Mouse (Mus musculus) Muller cell, postnatal 12 days (primary cell): ENCODE data around the gene Nfya.

Source experiments
- DNase-seq: peaks from one replicate; pipeline ENCODE4 v3.0.0-alpha.2; 2015; ENCODE audit errors: inconsistent ontology term

Gene Nfya

DNA sequence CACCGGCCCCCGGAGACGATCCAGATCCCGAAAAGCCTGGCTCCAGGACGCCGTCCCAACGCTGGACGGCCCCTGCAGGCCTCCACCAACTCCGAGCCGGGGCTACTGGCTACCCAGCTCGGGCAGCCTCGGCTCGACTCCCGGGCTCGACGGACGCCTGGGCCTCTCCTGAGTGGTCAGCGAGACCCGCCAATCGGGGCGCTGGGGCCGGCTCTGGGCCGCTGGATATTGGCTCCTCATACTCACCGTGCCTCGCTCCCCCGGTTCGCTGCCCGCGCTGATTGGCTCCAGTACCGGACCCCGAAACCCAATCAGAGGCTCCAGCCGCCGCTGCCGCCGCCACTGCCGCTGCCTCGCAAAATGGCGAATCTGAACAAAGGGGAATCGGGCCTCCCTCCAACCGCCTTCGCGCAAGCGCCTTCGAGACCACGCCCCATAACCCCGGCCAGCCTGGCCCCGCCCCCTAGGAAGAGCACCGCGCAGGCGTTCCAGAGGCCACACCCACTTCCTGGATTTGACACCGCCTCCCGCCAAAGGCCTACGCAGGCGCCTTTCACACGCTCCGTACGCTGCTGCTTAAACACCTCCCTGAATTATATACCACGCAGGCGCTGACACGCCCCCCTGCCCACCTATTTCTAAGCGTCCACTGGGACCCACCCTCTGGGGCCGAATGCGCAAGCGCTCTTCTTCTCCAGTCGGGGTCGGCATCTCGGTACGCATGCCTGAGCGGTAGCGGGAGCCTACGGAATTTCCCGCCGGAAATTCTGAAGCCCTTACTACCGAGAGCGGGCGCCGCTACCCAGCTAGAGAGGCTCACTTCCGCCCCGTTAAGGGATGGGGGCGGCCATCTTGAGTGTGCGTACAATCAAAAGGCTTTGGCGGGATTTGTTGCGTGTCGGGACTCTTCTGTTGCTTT lies at the start of gene Nfya, which contains the start of gene Oard1:
Gene Nfya, minus strand, starts transcription at position 527 of the 919 bp plus-strand sequence.
Gene Oard1, plus strand, starts transcription at position 635 of the 919 bp plus-strand sequence.
- DNase-seq = peak; percentile 100

DNA sequence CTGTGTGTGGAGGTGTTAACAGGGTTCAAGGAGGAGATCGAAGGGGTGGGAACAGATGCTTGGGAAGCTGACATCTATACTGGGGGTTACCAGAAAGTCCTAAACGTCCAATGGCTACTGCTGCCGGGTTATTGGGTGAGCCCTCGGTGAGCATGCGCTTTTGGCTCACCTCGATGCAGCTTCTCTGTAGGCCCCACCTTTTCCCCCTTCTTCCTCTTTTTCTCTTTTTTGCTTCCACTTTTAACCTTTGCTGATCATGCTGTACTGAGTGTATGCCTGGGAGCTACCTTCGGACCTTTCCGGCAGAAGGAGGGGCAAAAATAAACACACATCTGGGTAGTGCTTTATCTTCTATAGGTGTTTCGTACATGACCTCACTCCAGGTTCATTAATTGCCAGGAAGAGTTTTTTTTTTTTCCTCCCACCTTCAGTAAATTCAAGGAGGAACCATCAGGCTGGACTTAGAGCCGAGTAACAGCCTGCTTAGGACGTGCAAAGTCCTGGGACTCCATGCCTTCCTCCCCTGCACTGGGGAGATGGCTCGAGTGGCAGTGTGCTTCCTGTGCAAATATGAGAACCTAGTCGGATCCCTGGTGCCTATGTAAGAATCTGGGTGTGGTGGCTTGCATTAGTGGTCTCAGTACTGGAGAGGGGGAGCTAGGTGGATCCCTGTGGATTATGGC lies 48.4 kb upstream of the Nfya start:
- no peak for DNase-seq

DNA sequence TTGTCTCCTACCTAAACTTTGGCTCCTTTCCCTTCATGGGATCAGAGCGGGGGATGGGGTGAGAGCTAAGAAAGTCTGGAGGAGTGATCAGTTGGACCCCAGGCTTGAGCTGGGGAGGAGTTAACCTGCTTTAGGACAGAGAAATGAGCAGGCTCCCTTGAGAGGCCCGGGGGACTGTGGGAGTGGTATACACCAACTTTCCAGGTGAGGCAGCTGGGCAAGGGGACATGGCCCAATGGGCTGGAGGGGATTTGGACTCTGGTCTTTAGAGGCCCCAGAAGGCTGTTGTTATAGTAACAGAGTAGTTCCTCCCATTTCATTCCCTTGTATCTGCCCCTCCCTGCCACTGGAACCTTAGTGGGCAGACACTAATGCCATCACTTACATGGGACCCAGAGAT lies 46.2 kb upstream of the Nfya start:
- no peak for DNase-seq

DNA sequence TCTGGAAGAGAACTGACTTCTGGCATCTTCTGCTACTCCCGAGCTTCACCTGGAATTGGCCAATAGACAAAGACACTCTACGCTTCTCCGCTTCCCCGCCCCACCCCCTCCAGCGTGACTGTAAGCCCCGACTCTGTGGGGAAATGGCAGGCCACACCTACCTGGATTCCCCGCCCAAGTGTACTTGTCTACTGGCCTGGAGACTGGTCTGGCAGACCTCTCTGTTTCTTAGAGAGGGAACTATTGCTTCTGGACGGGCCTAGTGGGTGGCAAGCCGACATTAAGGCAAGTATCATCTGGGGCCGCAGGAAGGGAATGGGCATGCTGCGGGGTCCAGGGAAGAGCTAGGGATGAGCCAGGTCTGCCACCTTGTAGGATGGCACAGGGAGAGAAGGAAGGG lies 45.0 kb upstream of the Nfya start, which contains the start of gene Unc5cl:
Gene Unc5cl, plus strand, starts transcription at position 214 of the 400 bp plus-strand sequence.
- DNase-seq = no peak

DNA sequence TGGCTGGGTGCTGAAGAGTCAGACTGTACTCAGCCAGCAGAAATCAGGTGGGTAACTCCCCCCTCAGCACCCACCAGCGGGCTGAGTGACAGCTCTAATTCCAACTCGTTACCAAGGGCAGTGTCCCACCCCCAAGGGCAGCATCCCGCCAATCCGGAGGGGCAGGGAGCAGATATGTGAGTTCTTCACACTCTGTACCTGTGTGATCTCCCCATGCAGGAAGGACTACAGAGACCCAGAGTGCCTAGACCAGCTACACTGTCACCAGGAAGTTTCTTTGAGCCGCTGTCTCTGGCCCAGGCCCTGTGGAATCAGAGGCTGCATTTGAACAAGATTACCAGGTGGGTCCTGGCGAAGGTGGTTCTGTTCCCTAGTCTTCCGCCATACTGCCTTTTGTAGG lies 44.5 kb upstream of the Nfya start:
- DNase-seq = no peak

DNA sequence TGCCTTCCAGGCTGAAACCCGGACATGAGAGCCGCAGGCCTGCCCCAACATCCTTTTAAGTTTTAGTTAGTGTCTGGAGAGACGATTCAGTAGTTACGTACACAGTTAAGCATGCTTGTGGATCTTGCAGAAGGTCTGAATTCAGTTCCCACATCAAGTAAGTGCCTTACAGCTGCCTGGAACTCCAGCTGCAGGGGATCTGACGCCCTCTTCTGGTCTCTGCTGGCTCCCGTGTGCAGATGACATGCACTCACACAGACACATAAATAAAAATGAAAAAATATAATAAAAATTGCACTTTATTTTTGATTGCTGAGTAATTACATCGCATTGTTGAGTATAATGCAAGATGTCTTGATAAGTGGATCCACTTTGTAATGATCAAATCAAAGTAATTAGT lies 43.8 kb upstream of the Nfya start:
- DNase-seq = no peak

DNA sequence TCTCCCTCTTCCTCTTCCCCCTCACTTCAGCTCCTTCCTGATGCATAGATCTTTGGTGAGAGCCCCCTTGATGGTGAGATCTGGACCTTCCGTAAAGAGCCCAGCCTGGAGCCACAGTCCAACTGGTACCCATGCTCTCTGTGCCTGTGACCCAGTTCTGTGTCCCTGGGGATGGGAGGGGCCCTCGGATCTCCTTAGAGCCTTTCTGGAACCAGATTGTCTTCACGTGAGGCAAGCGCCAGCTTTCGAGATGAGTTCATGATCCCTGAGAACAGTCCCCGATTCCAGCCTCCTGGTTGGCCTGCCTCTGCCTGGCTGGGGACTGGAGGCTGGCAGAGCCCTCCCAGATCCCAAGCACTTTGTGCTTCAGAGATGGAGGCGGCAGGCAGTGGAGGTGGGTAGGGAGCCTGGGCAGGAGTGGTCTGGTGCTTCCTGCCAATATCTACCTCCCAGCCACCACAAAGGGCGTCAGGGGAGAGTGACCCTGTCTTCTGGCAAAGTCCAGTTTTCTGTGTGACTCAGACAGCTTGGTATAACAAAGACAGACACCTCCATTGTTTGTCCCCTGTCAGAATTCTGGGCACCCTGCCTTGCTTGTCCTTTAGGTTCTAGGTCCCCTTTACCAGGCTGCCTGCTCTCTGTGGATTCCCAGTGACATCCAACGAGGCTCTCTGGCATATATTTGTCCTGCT lies 42.2 kb upstream of the Nfya start:
- peak; percentile 82 for DNase-seq

DNA sequence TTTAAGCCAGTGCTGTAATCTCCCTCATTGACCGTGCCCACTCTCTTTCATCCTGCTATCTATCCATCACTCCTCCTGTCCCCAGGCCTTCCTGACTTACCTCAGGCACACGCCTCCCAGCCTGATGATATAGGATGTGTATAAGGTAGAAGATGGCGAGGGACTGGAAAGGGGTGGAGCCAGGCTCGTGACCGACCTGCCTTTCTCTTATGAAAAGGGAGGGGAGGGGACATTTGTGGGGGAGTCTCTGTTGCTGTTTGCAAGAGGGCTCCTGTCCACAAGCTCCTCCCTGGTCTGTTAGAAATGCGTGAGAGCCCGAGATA lies 41.6 kb upstream of the Nfya start, which contains the start of gene Tspo2:
Gene Tspo2, minus strand, starts transcription at position 170 of the 323 bp plus-strand sequence.
- DNase-seq = no peak

DNA sequence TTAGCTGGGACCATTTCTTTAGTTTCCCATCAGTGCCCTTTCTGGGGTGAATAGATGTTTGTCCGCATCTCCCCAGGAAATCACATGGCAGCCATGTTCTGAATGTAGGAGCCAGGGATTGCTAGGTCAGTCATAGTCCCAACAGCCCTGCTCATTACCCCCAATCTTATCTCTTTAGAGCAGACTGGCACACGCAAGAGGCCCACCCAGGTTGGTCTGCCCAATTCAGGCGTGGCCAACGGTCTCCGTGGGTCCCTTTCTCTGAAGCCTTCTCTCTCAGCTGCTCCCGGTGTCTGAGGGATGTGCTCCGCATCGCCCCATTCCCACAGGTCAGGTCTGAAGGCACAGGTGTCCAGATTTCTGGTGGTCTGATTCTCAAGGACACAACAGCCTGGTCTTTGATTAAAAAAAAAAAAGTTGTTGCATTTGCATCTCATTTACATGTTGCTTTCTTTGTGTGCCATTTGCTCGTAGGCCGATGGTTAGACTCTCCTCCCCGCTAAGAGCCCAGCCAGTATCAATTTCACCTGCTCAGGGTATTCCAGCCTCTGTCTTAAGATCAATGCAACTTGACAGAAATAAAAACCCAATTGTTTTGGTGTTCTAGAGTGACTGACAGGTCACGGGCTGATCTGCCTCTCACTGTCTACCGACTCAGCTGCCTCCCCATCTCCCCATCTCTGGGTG lies 41.1 kb upstream of the Nfya start:
- no peak for DNase-seq

DNA sequence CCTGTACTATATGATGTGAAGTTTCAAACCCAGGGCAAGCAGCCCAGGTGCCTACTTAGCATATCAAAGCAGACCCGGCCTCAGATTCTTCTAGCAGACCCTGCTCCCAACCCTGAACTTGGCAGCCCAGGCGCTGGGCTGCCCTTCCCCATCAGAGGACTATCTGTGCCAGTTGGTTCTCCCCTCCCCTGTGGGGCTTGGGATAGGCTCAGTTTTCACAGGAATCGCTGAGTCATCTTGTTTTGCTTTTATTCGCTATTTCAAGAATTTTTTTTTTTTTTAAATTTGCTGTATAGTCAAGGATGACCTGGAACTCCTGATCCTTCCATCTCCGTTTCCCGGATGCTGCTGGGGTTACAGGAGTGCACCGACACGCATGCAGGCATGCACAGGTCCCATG lies 38.0 kb upstream of the Nfya start:
- DNase-seq = no peak

DNA sequence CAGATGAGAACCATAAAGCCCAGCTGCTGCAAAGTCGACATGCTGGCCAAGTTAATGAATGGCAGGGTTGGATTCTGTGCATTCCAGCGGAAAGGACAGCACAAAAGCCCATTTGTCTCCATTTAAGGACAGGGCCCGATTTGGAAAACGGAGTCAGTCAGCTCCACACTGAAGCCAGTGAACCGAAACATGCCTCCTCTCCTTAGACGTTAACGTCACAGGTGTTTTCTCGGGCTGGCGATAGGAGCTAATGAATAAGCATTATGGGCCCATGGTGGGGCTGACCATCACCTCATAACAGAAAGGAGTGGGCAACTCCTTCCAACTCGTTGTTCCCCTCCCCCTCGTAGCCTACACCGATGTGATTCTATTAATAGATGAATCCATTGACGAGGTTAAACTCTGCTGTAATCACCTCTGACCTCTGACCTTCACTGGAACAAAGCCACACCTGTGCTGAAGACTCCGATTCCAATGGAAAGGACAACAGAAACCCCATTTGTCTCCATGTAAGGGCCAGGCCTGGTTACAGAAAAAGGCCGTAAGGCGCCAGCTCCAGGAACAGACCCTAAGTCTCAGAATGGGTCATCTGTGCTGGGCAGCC lies 33.9 kb upstream of the Nfya start:
- peak; percentile 50 for DNase-seq

DNA sequence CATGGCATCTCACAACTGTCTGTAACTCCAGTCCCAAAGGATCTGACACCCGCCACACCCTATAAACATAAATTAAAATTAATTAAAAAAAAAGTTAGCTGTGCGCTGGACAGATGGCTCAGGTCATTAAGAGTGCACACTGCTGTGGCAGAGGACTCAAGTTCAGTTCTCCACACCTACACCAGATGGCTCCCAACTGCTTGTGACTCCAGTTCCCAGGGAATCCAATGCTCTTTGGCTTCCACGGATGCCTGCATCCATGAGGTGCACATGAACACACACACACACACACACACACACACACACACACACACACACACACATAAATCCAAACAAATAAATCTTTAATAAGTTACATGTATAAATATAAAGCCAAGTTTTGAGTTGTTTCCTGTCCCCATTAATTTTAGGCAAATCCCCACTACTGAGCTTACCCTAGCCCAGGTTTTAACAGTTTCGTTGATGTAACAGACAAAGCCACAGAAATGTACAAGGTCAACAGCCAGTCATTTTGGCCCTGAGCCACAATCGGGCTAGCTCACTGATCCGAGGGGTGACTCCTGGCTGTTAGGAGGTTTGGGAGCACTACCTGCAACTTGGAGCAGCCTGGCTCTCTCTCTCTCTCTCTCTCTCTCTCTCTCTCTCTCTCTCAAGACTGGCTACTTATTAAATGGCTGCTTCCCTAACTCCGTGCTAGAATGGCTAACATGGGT lies 33.2 kb upstream of the Nfya start:
- DNase-seq = no peak

DNA sequence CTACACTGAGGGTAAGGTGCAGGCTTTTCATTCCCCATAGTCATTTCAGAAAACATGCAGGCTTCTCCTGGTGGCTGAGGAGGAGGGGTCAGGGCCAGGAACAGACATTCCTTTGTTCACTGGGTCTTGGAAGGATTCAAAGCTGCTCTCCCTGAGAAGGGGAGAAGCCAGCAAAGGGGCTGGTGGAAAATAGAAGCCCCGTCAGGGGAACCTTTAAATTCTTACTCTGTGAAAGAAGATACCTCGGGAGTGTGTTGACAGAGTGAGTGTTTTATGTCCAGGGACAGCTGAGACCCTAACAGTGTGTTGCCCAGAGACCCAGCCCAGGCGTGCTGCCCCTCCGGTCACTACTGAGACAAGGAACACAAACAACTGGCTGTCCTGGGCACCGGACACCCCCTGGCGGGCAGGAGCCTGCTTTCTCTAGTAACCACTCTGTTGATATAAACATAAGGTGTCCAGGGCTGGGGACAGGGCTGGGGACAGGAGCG lies 27.8 kb upstream of the Nfya start:
- DNase-seq = peak; percentile 52

DNA sequence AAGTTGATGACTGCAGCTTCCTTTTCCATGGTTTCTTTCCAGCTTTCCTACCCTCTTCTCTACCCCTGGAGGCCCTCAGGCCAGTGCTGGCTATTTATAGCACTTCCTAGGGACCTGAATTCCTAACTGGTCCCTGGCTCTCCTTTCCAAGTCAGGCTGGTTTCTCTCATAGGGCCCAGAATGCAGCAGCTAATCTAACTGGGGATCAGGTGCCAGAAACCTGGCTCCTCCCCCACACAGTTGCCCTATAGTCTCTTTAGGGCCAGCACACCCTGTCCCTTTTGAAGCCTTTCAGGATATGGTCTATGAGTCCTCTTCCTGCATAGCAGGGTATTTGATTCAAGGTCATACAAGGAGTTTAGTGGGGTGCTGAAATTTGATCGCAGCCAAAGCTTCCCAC lies 26.8 kb upstream of the Nfya start:
- DNase-seq = peak; percentile 54

DNA sequence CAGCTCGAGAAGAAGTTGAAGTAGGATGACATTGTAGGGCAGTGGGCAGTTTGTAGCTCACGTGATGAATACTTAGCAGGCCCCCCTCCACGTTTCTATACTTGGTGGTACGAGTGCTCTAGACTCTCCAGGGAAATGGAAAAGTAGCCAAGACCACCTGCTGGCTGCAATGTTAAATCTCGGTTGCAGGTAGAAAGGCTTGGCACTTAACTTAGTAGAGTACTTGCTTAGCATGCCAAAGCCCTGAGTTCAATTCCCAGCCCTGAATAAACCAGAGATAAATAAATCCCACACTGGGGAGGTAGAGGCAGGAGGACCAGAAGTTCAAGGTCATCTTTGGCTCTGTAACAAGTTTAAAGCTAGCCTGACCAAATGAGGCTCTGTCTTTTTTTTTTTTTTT lies 24.8 kb upstream of the Nfya start:
- DNase-seq = no peak

DNA sequence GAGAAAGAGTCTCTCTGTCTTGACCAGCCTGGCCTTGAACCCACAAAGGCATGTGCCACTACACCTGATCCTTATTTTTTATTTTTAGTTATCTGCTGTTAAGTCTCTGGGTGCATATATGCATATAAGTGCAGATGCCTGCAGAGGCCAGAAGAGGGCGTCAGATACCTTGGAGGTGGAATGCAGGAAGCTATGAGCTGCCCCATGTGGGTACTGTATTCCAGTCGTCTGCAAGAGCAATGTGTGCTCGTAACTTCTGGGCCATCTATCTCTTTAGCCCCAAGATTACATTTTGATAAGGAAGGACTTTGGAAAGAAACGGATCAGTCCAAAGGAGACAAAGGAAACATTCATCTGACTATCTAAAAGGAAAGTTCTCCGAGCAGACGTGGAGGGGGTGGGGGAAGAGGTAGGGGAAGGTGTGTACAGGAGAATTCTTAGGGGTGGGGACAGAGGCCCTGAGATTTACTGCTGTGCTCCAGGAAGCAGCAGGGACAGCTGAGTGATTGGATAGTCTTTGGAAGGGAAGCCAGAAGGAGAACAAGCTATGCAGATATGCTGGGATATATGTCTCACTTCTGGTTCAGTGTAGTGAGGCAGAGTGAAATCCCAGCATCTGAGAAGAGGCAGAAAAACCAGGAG lies 24.1 kb upstream of the Nfya start:
- no peak for DNase-seq

DNA sequence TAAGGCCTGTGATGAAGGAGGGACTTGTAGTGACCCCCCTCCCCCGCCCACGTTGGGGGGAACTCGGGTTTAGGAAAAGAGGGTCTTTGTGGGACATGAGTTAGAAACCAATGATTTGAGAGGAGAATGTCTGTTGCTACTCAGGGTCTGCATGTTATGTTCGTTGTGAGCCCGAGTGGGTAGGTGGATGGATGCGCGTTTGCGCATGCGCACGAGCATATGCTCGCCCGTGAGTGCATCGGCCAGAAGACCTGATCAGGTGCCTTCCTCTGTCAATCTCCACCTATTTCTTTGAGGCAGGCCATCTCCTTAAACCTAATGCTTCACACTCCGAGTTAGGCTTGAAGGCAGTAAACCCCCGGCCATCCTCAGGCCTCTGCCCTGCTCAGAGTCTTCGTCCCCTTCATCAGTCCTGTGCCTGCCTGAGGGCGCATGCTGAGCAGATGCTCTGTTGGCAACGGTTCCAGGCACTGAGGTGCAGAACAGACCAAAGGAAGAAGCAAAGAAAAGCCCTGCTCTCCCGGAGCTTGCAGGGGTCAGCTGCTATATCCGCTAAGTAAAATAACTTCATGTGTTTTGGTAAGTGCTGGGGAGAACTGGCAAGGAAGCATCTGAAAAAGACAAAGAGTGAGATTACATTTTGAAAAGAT lies 23.4 kb upstream of the Nfya start:
- no peak for DNase-seq

DNA sequence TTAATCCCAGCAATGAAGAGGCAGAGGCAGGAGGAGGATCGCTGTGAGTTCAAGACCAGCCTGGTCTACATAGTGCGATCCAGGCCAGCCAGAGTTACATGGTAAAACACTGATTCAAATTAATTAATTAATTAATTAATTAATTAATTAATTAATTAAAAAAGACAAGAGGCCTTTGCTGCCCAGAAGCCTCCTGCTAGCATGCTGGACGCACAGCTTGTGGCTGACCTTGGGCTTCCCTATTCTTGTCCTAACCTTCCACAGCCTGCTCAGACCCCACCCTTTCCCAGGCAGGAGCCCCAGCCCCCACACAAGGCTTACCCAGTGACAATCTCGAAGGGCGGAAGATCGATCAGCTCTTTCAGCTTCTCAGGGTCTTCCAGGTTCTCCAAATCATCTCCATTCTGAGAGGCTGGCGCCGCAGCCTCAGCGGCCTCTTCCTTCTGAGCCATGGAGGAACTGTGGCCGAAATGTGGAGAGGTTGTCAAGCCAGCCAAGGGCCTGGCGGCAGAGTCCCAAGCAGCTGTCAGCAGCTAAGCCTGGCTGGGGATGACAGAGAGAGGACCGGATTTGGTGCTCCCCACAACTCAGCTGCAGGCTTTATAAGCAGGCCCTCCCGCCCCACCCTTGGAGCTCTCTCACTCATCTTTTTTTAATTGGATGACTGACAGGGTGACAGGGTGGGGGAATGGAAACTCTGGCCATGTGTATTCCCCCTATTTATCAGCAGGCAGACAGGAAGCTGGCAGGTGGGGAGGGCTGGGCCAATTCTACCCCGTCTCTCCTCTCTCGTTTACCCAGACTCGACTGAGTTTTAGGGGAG lies 22.7 kb upstream of the Nfya start, which contains the start of gene Apobec2:
Gene Apobec2, minus strand, starts transcription at position 773 of the 823 bp plus-strand sequence.
- no peak for DNase-seq
